8 mouse cellular contexts compared by ENCODE assay signal in genomic region chr17:5849421-5849910, GRCm38 (mm10). TPM values are rescaled to one million over a fixed set of nuclear protein-coding genes. Genes with fewer than 3 reads are reported as not detected.
A peak's percentile ranks its signal among the peaks of the same experiment; 100 is the strongest.
DNase-seq lines count a peak whose midpoint lies in the region; ATAC-seq and TF ChIP-seq lines count a peak whose summit lies in the region.

No protein-coding gene starts in this region.

- peak; percentile 29 for DNase-seq in ES-E14 (ENCODE audit: low read depth, low spot score)
- peak; percentile 50 for DNase-seq in cerebellum, adult 8-10 months
- DNase-seq in hindbrain, embryonic 10.5 days (ENCODE audit: low spot score) = peak; percentile 48
- DNase-seq in layer of hippocampus, adult 9-10 months (ENCODE audit: low spot score) = peak; percentile 47
- peak; percentile 95 for DNase-seq in lung, embryonic 14.5 days
- peak; percentile 54 for DNase-seq in ovary, postnatal 36 days (ENCODE audit: low spot score)

- peak overlapping the region; percentile 74 for H3K9ac ChIP-seq in ES-E14 (ENCODE audit: insufficient read depth, low read depth, low read length, poor library complexity, severe bottlenecking)
- peak overlapping the region; percentile 66 for H3K9ac ChIP-seq in lung, embryonic 14.5 days

- 34% methylated on average over 18 of the region's 18 CpGs for WGBS in hindbrain, embryonic 10.5 days
- WGBS in lung, embryonic 14.5 days = 3% methylated on average over 18 of the region's 18 CpGs

- peak overlapping the region; percentile 73 for H3K4me2 ChIP-seq in lung, embryonic 14.5 days

- H3K9me3 ChIP-seq in ES-E14 (ENCODE audit: control insufficient read depth, insufficient read depth, low read depth, low read length) = no peaks in the 10 kb centered on the region
- no peaks in the 10 kb centered on the region for H3K9me3 ChIP-seq in hindbrain, embryonic 10.5 days
- no peaks in the 10 kb centered on the region for H3K9me3 ChIP-seq in lung, embryonic 14.5 days (ENCODE audit: low read depth, low read length)

- peak overlapping the region; percentile 80 for H3K27ac ChIP-seq in ES-E14 (ENCODE audit: insufficient read depth, low read depth, low read length, poor library complexity, severe bottlenecking)
- H3K27ac ChIP-seq in hindbrain, embryonic 10.5 days = peak overlapping the region; percentile 78
- peak overlapping the region; percentile 93 for H3K27ac ChIP-seq in lung, embryonic 14.5 days (ENCODE audit: low read depth)

- no peaks in the 10 kb centered on the region for H3K27me3 ChIP-seq in hindbrain, embryonic 10.5 days (ENCODE audit: insufficient read depth, poor library complexity, severe bottlenecking)
- no peaks in the 10 kb centered on the region for H3K27me3 ChIP-seq in lung, embryonic 14.5 days (ENCODE audit: insufficient read depth, low read length)

- peaks cover 17% of the 10 kb centered on the region for H3K36me3 ChIP-seq in ES-E14 (ENCODE audit: control insufficient read depth, insufficient read depth, low read length, poor library complexity, severe bottlenecking)
- peaks cover 7% of the 10 kb centered on the region; the same call in 1 of the 2 replicates for H3K36me3 ChIP-seq in hindbrain, embryonic 10.5 days
- H3K36me3 ChIP-seq in lung, embryonic 14.5 days (ENCODE audit: insufficient read depth) = no peaks in the 10 kb centered on the region

- peak; percentile 73; the same call in 1 of the 2 replicates for ATAC-seq in frontal cortex, adult (ENCODE audit: low TSS enrichment)
- ATAC-seq in lung, embryonic 14.5 days (ENCODE audit: insufficient read depth) = peak; percentile 79
- ATAC-seq in megakaryocyte-erythroid progenitor cell, adult 5-6 weeks (replicated peaks; ENCODE audit: low FRiP score, low TSS enrichment, poor library complexity, severe bottlenecking) = no peak

- H3K4me1 ChIP-seq in ES-E14 (ENCODE audit: control insufficient read depth in 2 of 2, insufficient read depth in 2 of 2, low read length in 2 of 2, poor library complexity in 1 of 2) = peaks cover 11 to 14% of the 10 kb centered on the region in 2 experiments
- peaks cover 35% of the 10 kb centered on the region for H3K4me1 ChIP-seq in hindbrain, embryonic 10.5 days (replicated peaks)
- H3K4me1 ChIP-seq in lung, embryonic 14.5 days (ENCODE audit: insufficient read depth) = peaks cover 15% of the 10 kb centered on the region

- no peak for TF ChIP-seq CTCF in lung, embryonic 14.5 days (IDR thresholded peaks at IDR 0.05; ENCODE audit: low read depth)

- peak overlapping the region; percentile 54 to 79 for H3K4me3 ChIP-seq in ES-E14 (ENCODE audit: insufficient read depth in 1 of 2, low read depth in 1 of 2, low read length in 2 of 2, poor library complexity in 1 of 2, severe bottlenecking in 1 of 2)
- H3K4me3 ChIP-seq in hindbrain, embryonic 10.5 days = peak overlapping the region; percentile 33
- H3K4me3 ChIP-seq in lung, embryonic 14.5 days (ENCODE audit: low read depth, low read length) = peak overlapping the region; percentile 32

- in situ Hi-C loops in ES-E14 (cut with MboI; ENCODE audit: low sequenced_read_pairs in 2 of 2, unreplicated experiment in 2 of 2) = no loop called here

TF ChIP-seq in ES-E14, 5 proteins besides CTCF, POLR2A, EP300 and RAD21:
- TF ChIP-seq HCFC1 (IDR thresholded peaks at IDR 0.05; ENCODE audit: borderline replicate concordance, insufficient read depth, low read length) (no peak), ZNF384 (IDR thresholded peaks at IDR 0.05; ENCODE audit: low read depth, low read length) (no peak), MAFK (IDR thresholded peaks at IDR 0.05; ENCODE audit: insufficient read depth, low read depth, low read length) (peak; percentile 99)

RNA-seq across cellular contexts. Expression of gene Snx9, which starts 8.3 kb away (rescaled TPM):
- 8.2 and 8.8 TPM in 2 replicates for total RNA-seq in ES-E14 (2012; rRNA removed)
- polyA plus RNA-seq in hindbrain, embryonic 10.5 days (2016; fragmentation: Nextera tagmentation; extraction: Ambion mirVana) = 12.7 and 14.5 TPM in 2 replicates
- 37.0 and 38.8 TPM in 2 replicates for polyA plus RNA-seq in lung, embryonic 14.5 days (2014; fragmentation: Nextera tagmentation; extraction: Ambion mirVana)
- total RNA-seq in megakaryocyte-erythroid progenitor cell, adult 5-6 weeks (2014; fragmentation: Nextera tagmentation) = 25.8 and 28.9 TPM in 2 replicates
- total RNA-seq in megakaryocyte-erythroid progenitor cell, adult 5-6 weeks (2017) = 16.5 and 20.0 TPM in 2 replicates

Comparison
In these comparisons a context has a peak if more than half of its experiments do, and no peak if none do; other contexts are left out.
1. DNase-seq: peak in every context shown above with its lines; median percentile 95 in lung, embryonic 14.5 days; 54 in ovary, postnatal 36 days; 50 in cerebellum, adult 8-10 months; 48 in hindbrain, embryonic 10.5 days; 47 in layer of hippocampus, adult 9-10 months; 29 in ES-E14.